Mouse (Mus musculus) hindbrain, embryonic 13.5 days (tissue): ENCODE results near the gene Rtp3. TPM values are rescaled to one million over a fixed set of nuclear protein-coding genes. Genes with fewer than 3 reads are reported as not detected.

Experiments used
- ATAC-seq: fragments of 200-750 bp; cut with Nextera tagmentation; 2 replicates; pipeline ENCODE4 v1.8.0; 2017; ENCODE audit warnings: moderate TSS enrichment; ENCODE audit not compliant: low FRiP score
- H3K27ac ChIP-seq: fragments of 300-500 bp; sonication (generic); 2 replicates; pipeline ENCODE4 v1.5.1; 2015; ENCODE audit warnings: inconsistent platforms, mild to moderate bottlenecking, moderate library complexity
- H3K27me3 ChIP-seq: fragments of 300-500 bp; sonication (generic); 2 replicates; pipeline ENCODE4 v1.6.1; 2015; ENCODE audit warnings: mild to moderate bottlenecking, inconsistent platforms
- H3K36me3 ChIP-seq: fragments of 300-500 bp; sonication (generic); 2 replicates; pipeline ENCODE4 v1.6.1; 2015; ENCODE audit warnings: mild to moderate bottlenecking, inconsistent platforms
- H3K4me1 ChIP-seq: fragments of 300-500 bp; sonication (generic); replicated peaks from 2 replicates; pipeline ENCODE4 v1.6.1; 2015; ENCODE audit warnings: inconsistent platforms
- H3K4me2 ChIP-seq: fragments of 300-500 bp; sonication (generic); 2 replicates; pipeline ENCODE4 v1.6.1; 2015; ENCODE audit warnings: inconsistent platforms, mild to moderate bottlenecking, moderate library complexity
- H3K4me3 ChIP-seq: fragments of 300-500 bp; sonication (generic); 2 replicates; pipeline ENCODE4 v1.5.1; 2015; ENCODE audit warnings: mild to moderate bottlenecking, inconsistent platforms
- H3K9ac ChIP-seq: fragments of 300-500 bp; sonication (generic); 2 replicates; pipeline ENCODE4 v1.6.1; 2015; ENCODE audit warnings: mild to moderate bottlenecking, inconsistent platforms
- H3K9me3 ChIP-seq: fragments of 300-500 bp; sonication (generic); 2 replicates; pipeline ENCODE4 v1.6.1; 2016; ENCODE audit warnings: inconsistent platforms
- WGBS: fragments of 180-500 bp; shearing (Covaris S2); methylation state at CpG from one replicate; pipeline ENCODE4 v1.1.7; 2015; 5-methylcytosine and 5-hydroxymethylcytosine counted together
- polyA plus RNA-seq: library from polyadenylated mRNA; unstranded; fragments of >200 nt; fragmentation: Nextera tagmentation; extraction: Ambion mirVana; gene quantifications from 2 replicates; pipeline ENCODE4 v1.2.1, GENCODE M21; 2015

The Rtp3 gene
- polyA plus RNA-seq, 1 experiment from 2014 or later, result not detected

- Histone ChIP-seq H3K4me3 (no peak overlapping the region), H3K27ac (no peak overlapping the region), H3K4me1 (peaks cover 20% of the 10 kb centered on the region), H3K27me3 (peaks cover 50% of the 10 kb centered on the region), H3K9ac (no peak overlapping the region), H3K36me3 (no peaks in the 10 kb centered on the region), H3K4me2 (no peak overlapping the region), H3K9me3 (no peaks in the 10 kb centered on the region)
- 96% methylated on average over 13 of the region's 13 CpGs for WGBS
- no peak for ATAC-seq
These were observed 38.5 kb downstream of the Rtp3 start for GRCm38 (mm10) chr9:110951866-110952265.

GRCm38 (mm10) chr9:110951397-110951796 is 39.0 kb downstream of the Rtp3 start, which contains the start of gene Lrrc2:
Gene Lrrc2, plus strand, starts transcription at chr9:110951545.
- no peak within 1 kb of the TSS for H3K9ac ChIP-seq
- peaks cover 25% of the 10 kb centered on the region for H3K4me1 ChIP-seq
- 91% methylated on average over 11 of the region's 11 CpGs for WGBS
- no peaks in the 10 kb centered on the region for H3K36me3 ChIP-seq
- no peaks in the 10 kb centered on the region for H3K9me3 ChIP-seq
- no peak within 1 kb of the TSS for H3K4me2 ChIP-seq
- H3K27me3 ChIP-seq, result peaks cover 55% of the 10 kb centered on the region
- H3K4me3 ChIP-seq, result no peak within 1 kb of the TSS
- no peak for ATAC-seq
- H3K27ac ChIP-seq, result no peak within 1 kb of the TSS

- no peak for ATAC-seq
- no peak overlapping the region for H3K4me3 ChIP-seq
- no peak overlapping the region for H3K27ac ChIP-seq
- H3K9me3 ChIP-seq, result no peaks in the 10 kb centered on the region
- peaks cover 59% of the 10 kb centered on the region for H3K27me3 ChIP-seq
- peaks cover 27% of the 10 kb centered on the region for H3K4me1 ChIP-seq
- no peak overlapping the region for H3K4me2 ChIP-seq
- no peak overlapping the region for H3K9ac ChIP-seq
- no peaks in the 10 kb centered on the region for H3K36me3 ChIP-seq
- 92% methylated on average over 3 of the region's 3 CpGs for WGBS
These were observed 40.3 kb downstream of the Rtp3 start for GRCm38 (mm10) chr9:110950109-110950508.

GRCm38 (mm10) chr9:110948813-110949310 is 41.5 kb downstream of the Rtp3 start:
- WGBS, result 65% methylated on average over 8 of the region's 8 CpGs
- H3K4me1 ChIP-seq, result peaks cover 27% of the 10 kb centered on the region
- no peak overlapping the region for H3K27ac ChIP-seq
- H3K9ac ChIP-seq, result no peak overlapping the region
- peaks cover 66% of the 10 kb centered on the region for H3K27me3 ChIP-seq
- no peak overlapping the region for H3K4me3 ChIP-seq
- H3K4me2 ChIP-seq, result no peak overlapping the region
- no peak for ATAC-seq
- no peaks in the 10 kb centered on the region for H3K9me3 ChIP-seq
- no peaks in the 10 kb centered on the region for H3K36me3 ChIP-seq

GRCm38 (mm10) chr9:110947900-110948299 is 42.5 kb downstream of the Rtp3 start:
- WGBS, result 42% methylated on average over 6 of the region's 6 CpGs
- Histone ChIP-seq H3K4me3 (no peak overlapping the region), H3K9ac (no peak overlapping the region), H3K27ac (no peak overlapping the region), H3K4me1 (peaks cover 21% of the 10 kb centered on the region), H3K27me3 (peaks cover 68% of the 10 kb centered on the region), H3K36me3 (no peaks in the 10 kb centered on the region), H3K4me2 (no peak overlapping the region), H3K9me3 (no peaks in the 10 kb centered on the region)
- ATAC-seq, result no peak

- ATAC-seq, result no peak
- WGBS, result 4% methylated on average over 6 of the region's 6 CpGs
- peaks cover 19% of the 10 kb centered on the region for H3K4me1 ChIP-seq
These were observed 43.1 kb downstream of the Rtp3 start for GRCm38 (mm10) chr9:110947261-110947661.

GRCm38 (mm10) chr9:110946548-110947044 is 43.8 kb downstream of the Rtp3 start:
- 0 out of 2 replicates have a peak overlapping the region, but pooled peaks have one; percentile 26 for H3K9ac ChIP-seq
- H3K27me3 ChIP-seq, result peaks cover 55% of the 10 kb centered on the region
- H3K4me2 ChIP-seq, result peak overlapping the region; percentile 23; the same call in 1 of the 2 replicates
- H3K9me3 ChIP-seq, result no peaks in the 10 kb centered on the region
- H3K27ac ChIP-seq, result no peak overlapping the region
- H3K4me1 ChIP-seq, result peaks cover 19% of the 10 kb centered on the region
- no peak overlapping the region for H3K4me3 ChIP-seq
- no peaks in the 10 kb centered on the region for H3K36me3 ChIP-seq
- WGBS, result 8% methylated on average over 20 of the region's 20 CpGs
- ATAC-seq, result no peak

More at GRCm38 (mm10) chr9:110947261-110947661, 43.1 kb downstream of the Rtp3 start:
- H3K4me2 ChIP-seq, result no peak overlapping the region
- H3K9ac ChIP-seq, result no peak overlapping the region
- H3K36me3 ChIP-seq, result no peaks in the 10 kb centered on the region
- no peaks in the 10 kb centered on the region for H3K9me3 ChIP-seq
- H3K27ac ChIP-seq, result no peak overlapping the region
- no peak overlapping the region for H3K4me3 ChIP-seq
- H3K27me3 ChIP-seq, result peaks cover 62% of the 10 kb centered on the region

- peaks cover 49% of the 10 kb centered on the region for H3K27me3 ChIP-seq
- 14% methylated on average over 11 of the region's 11 CpGs for WGBS
- no peak within 1 kb of the TSS for H3K4me3 ChIP-seq
- H3K9ac ChIP-seq, result 0 out of 2 replicates have a peak within 1 kb of the TSS, but pooled peaks have one; percentile 26
- no peaks in the 10 kb centered on the region for H3K36me3 ChIP-seq
- no peaks in the 10 kb centered on the region for H3K9me3 ChIP-seq
- H3K4me1 ChIP-seq, result peaks cover 19% of the 10 kb centered on the region
- peak within 1 kb of the TSS; percentile 23; the same call in 1 of the 2 replicates for H3K4me2 ChIP-seq
- H3K27ac ChIP-seq, result no peak within 1 kb of the TSS
- ATAC-seq, result no peak
These were observed 44.5 kb downstream of the Rtp3 start, which contains the start of gene Tdgf1 for GRCm38 (mm10) chr9:110945926-110946325. Gene Tdgf1, minus strand, starts transcription at chr9:110946158.

- no peak overlapping the region for H3K9ac ChIP-seq
- H3K4me3 ChIP-seq, result no peak overlapping the region
- no peaks in the 10 kb centered on the region for H3K36me3 ChIP-seq
- H3K4me1 ChIP-seq, result peaks cover 19% of the 10 kb centered on the region
- H3K4me2 ChIP-seq, result peak overlapping the region; percentile 16; the same call in 1 of the 2 replicates
- no peak for ATAC-seq
- WGBS, result 17% methylated on average over 18 of the region's 18 CpGs
- peaks cover 46% of the 10 kb centered on the region for H3K27me3 ChIP-seq
- H3K27ac ChIP-seq, result no peak overlapping the region
- no peaks in the 10 kb centered on the region for H3K9me3 ChIP-seq
These were observed 45.0 kb downstream of the Rtp3 start for GRCm38 (mm10) chr9:110945343-110945742.

GRCm38 (mm10) chr9:110944265-110944664 is 46.1 kb downstream of the Rtp3 start:
- Histone ChIP-seq H3K36me3 (no peaks in the 10 kb centered on the region), H3K27me3 (peaks cover 46% of the 10 kb centered on the region), H3K9ac (no peak overlapping the region), H3K4me3 (no peak overlapping the region), H3K27ac (no peak overlapping the region), H3K4me2 (no peak overlapping the region), H3K4me1 (peaks cover 19% of the 10 kb centered on the region), H3K9me3 (no peaks in the 10 kb centered on the region)
- ATAC-seq, result no peak
- WGBS, result 32% methylated on average over 13 of the region's 13 CpGs

- Histone ChIP-seq H3K9ac (no peak overlapping the region), H3K36me3 (no peaks in the 10 kb centered on the region), H3K4me3 (no peak overlapping the region), H3K27ac (no peak overlapping the region), H3K4me1 (peaks cover 13% of the 10 kb centered on the region), H3K4me2 (no peak overlapping the region), H3K9me3 (no peaks in the 10 kb centered on the region), H3K27me3 (no peaks in the 10 kb centered on the region)
- ATAC-seq, result no peak
- WGBS, result 69% methylated on average over 12 of the region's 12 CpGs
These were observed 52.6 kb downstream of the Rtp3 start for GRCm38 (mm10) chr9:110937506-110938490.

- Histone ChIP-seq H3K4me2 (no peak overlapping the region), H3K27me3 (no peaks in the 10 kb centered on the region), H3K27ac (no peak overlapping the region), H3K9me3 (no peaks in the 10 kb centered on the region), H3K9ac (no peak overlapping the region), H3K4me3 (no peak overlapping the region), H3K36me3 (no peaks in the 10 kb centered on the region), H3K4me1 (peaks cover 13% of the 10 kb centered on the region)
- no peak for ATAC-seq
- 82% methylated on average over 7 of the region's 7 CpGs for WGBS
These were observed 54.4 kb downstream of the Rtp3 start for GRCm38 (mm10) chr9:110935941-110936340.
